Mouse (Mus musculus) limb, embryonic 10.5 days (tissue): Measurements from ENCODE around the gene Tkfc. TPM values are rescaled to one million over a fixed set of nuclear protein-coding genes. Genes with fewer than 3 reads are reported as not detected.

ENCODE experiments used
- DNase-seq: peaks from one replicate; pipeline ENCODE4 v3.0.0-alpha.2; 2017; ENCODE audit warnings: low spot score
- H3K27ac ChIP-seq: fragments of 300-500 bp; sonication (generic); 2 replicates; pipeline ENCODE4 v1.5.1; 2016; ENCODE audit warnings: mild to moderate bottlenecking
- H3K27me3 ChIP-seq: fragments of 300-500 bp; sonication (generic); 2 replicates; pipeline ENCODE4 v1.6.1; 2016; ENCODE audit warnings: low read depth, mild to moderate bottlenecking; ENCODE audit not compliant: poor library complexity, severe bottlenecking
- H3K36me3 ChIP-seq: fragments of 300-500 bp; sonication (generic); 2 replicates; pipeline ENCODE4 v1.6.1; 2016; ENCODE audit warnings: mild to moderate bottlenecking, moderate library complexity
- H3K4me1 ChIP-seq: fragments of 300-500 bp; sonication (generic); 2 replicates; pipeline ENCODE4 v1.6.1; 2016
- H3K4me3 ChIP-seq: fragments of 300-500 bp; sonication (generic); 2 replicates; pipeline ENCODE4 v1.5.1; 2016; ENCODE audit warnings: mild to moderate bottlenecking, moderate library complexity
- H3K9me3 ChIP-seq: fragments of 300-500 bp; sonication (generic); replicated peaks from 2 replicates; pipeline ENCODE4 v1.6.1; 2016; ENCODE audit warnings: mild to moderate bottlenecking
- WGBS: fragments of 180-500 bp; shearing (Covaris S2); methylation state at CpG from one replicate; pipeline ENCODE4 v1.1.7; 2016; 5-methylcytosine and 5-hydroxymethylcytosine counted together
- polyA plus RNA-seq: library from polyadenylated mRNA; unstranded; fragments of >200 nt; fragmentation: Nextera tagmentation; extraction: Ambion mirVana; gene quantifications from 2 replicates; pipeline ENCODE4 v1.2.1, GENCODE M21; 2016

Tkfc gene
- 19.7 and 22.8 TPM in 2 replicates for polyA plus RNA-seq

DNA sequence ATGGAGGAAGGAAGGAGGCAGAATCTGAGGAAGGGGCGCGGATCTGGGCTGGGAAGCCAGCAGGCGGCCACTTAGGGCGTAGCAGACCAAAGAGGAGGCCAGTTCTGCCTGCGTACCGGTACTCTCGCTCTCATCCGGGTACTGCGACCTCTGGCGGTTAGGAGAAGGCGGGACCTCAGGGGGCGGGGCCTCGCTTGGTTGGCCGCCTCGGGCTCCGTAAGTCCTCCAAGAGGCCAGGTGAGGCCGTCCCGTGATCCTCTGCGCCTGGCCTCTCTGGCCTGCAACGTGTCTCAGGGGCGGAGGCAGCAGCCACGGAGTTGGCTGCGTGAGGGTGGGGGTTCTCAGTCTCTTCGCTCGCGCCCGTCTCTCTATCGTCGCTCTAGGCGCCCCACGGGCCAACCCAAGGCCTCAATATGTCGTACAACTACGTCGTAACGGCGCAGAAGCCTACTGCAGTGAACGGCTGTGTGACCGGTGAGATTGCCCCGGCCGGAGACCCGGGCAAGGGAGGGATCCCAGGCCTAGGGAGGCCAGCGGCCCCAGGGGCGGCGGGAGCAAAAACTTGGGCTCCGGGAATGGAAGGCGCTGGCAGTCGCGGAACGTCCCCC, at the start of gene Tkfc, which contains the start of gene Ddb1:
TSS of gene Tkfc (minus strand) at position 362 of the 608 bp plus-strand sequence.
TSS of gene Ddb1 (plus strand) at position 35 of the 608 bp plus-strand sequence.
- H3K27me3 ChIP-seq: no peaks in the 10 kb centered on the region
- DNase-seq: peak; percentile 99
- no peaks in the 10 kb centered on the region for H3K9me3 ChIP-seq
- peaks cover 46% of the 10 kb centered on the region for H3K4me1 ChIP-seq
- H3K27ac ChIP-seq: peak within 1 kb of the TSS; percentile 94
- peaks cover 41% of the 10 kb centered on the region for H3K36me3 ChIP-seq
- WGBS: under 1% methylated on average over 49 of the region's 49 CpGs
- H3K4me3 ChIP-seq: peak within 1 kb of the TSS; percentile 80

DNA sequence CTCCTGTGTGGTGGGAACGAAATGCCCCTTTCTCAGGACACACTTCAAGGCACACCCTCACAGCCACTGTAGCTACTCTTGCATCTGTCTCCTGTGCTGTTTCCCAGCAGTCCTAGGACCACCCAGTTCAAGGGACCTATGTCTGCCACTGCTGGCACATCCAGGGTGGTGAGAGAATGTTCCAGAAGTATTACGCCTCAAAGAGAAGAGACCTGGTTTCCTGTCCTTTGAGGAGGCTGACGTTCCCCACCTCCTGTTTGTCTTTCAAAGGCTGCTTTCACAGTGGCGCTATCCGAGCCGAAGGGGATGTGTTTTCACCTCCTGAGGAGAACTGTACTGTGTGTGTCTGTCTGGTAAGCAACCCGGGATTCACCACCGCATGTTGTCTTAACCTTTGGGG, 42.7 kb upstream of the Tkfc start:
- Histone ChIP-seq H3K27me3 (no peaks in the 10 kb centered on the region), H3K4me3 (no peak overlapping the region), H3K4me1 (0 out of 2 replicates have a peak, but pooled peaks cover 7% of the 10 kb centered on the region), H3K27ac (no peak overlapping the region), H3K9me3 (no peaks in the 10 kb centered on the region), H3K36me3 (no peaks in the 10 kb centered on the region)
- WGBS: 79% methylated on average over 8 of the region's 8 CpGs
- no peak for DNase-seq

DNA sequence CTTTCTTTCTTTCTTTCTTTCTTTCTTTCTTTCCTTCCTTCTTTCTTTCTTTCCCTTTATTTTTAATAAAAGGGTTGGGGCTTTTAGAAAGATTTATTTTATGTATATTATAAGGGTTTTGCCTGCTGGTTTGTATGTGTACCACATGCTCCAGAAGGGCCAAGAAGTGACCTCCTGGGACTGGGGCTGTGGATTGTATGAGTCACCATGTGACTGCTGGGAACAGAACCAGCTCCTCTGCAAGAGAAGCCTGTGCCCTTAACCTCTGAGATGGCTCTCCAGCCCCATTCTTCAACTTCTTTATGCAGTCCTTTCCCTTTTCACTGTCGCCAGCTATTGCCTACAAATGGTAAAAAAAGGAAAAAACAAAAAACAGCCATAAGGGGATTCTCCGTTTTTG, 40.2 kb upstream of the Tkfc start:
- Histone ChIP-seq H3K27ac (no peak overlapping the region), H3K4me3 (no peak overlapping the region), H3K4me1 (peaks cover 12% of the 10 kb centered on the region), H3K36me3 (no peaks in the 10 kb centered on the region), H3K27me3 (no peaks in the 10 kb centered on the region), H3K9me3 (no peaks in the 10 kb centered on the region)
- no peak for DNase-seq
- 88% methylated on average over 2 of the region's 2 CpGs for WGBS

DNA sequence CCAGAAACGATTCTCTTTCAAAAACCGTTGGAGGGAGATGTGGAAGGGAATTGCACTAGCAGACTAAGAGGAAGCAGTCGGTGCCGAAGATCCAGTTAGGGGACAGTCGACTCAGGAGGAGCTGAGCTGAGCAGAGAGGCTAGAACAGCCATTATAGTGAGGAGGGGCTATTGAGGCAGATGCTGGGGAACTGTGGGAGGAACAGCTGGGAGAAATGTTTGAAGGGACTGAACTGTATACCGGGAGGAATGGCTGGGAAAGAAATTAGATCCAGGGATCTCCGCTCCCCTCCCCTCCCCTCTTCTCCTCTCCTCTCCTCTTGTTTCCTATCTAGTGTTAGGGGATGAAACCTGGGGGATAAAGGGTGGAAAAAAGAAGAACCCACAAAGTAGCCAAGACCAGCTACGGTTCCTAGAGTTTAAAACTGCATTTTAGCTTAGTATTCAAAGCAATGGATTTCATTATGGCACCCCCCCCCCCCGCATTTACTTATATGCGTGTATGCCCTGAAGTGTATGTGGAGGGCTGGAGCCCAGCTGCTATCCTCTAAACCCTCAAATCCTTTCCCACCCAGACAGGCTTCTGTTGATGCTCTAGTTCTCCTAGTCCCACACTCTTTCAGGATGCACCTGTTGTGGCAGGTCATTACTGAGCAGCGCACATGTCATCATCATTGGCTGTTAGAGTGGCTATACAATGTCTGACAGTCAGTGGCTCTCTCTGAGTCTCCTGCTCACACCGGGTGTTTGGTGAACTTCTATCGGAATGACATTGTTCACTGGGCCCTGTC, 35.3 kb upstream of the Tkfc start:
- Histone ChIP-seq H3K4me3 (0 out of 2 replicates have a peak overlapping the region, but pooled peaks have one; percentile 0), H3K9me3 (no peaks in the 10 kb centered on the region), H3K36me3 (no peaks in the 10 kb centered on the region), H3K27me3 (0 out of 2 replicates have a peak, but pooled peaks cover 1% of the 10 kb centered on the region), H3K27ac (no peak overlapping the region), H3K4me1 (peaks cover 11% of the 10 kb centered on the region)
- WGBS: 49% methylated on average over 13 of the region's 13 CpGs
- no peak for DNase-seq

DNA sequence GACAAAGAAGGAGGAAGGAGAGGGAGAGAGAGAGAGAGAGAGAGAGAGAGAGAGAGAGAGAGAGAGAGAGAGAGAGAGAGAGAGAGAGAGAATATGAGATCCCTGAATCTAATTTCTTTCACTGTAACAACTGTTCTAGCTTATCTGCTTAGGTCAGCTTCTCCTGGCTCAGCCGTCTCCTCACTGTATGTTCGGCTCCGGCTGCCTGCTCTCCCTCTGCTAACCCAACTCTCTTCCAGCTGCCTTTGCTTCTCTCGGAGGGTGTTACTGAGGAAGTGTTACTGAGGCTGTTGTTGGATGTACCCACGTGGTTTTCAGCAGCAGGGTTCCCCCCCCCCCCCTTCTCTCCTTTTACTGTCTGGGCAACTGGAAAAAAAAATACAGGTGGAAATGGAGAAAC, 34.6 kb upstream of the Tkfc start:
- 11% methylated on average over 5 of the region's 5 CpGs for WGBS
- 0 out of 2 replicates have a peak, but pooled peaks cover 8% of the 10 kb centered on the region for H3K27me3 ChIP-seq
- no peak overlapping the region for H3K27ac ChIP-seq
- DNase-seq: no peak
- 0 out of 2 replicates have a peak overlapping the region, but pooled peaks have one; percentile 0 for H3K4me3 ChIP-seq
- peaks cover 14% of the 10 kb centered on the region for H3K4me1 ChIP-seq
- no peaks in the 10 kb centered on the region for H3K9me3 ChIP-seq
- H3K36me3 ChIP-seq: no peaks in the 10 kb centered on the region

DNA sequence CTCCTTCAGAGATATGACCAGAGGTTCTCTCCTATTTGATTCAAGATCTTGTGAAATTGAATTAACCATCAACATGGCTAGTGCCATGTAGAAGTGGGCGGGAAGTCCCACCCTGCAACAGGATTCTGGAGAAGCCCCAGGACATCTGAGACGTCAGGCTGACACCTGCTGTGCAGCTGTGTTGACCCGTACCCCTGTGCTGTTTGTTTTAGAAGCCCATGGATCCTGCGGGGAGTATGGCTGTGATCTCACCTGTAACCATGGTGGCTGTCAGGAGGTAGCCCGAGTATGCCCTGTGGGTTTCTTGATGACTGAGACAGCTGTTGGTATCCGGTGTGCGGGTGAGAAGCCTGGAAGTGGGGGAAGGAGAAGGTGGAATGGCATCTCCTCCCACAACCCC, 32.4 kb upstream of the Tkfc start:
- H3K36me3 ChIP-seq: no peaks in the 10 kb centered on the region
- H3K4me1 ChIP-seq: peaks cover 29% of the 10 kb centered on the region
- H3K27me3 ChIP-seq: peaks cover 8% of the 10 kb centered on the region; the same call in 1 of the 2 replicates
- no peak overlapping the region for H3K4me3 ChIP-seq
- no peaks in the 10 kb centered on the region for H3K9me3 ChIP-seq
- no peak overlapping the region for H3K27ac ChIP-seq
- no peak for DNase-seq
- 68% methylated on average over 7 of the region's 7 CpGs for whole genome bisulfite sequencing

DNA sequence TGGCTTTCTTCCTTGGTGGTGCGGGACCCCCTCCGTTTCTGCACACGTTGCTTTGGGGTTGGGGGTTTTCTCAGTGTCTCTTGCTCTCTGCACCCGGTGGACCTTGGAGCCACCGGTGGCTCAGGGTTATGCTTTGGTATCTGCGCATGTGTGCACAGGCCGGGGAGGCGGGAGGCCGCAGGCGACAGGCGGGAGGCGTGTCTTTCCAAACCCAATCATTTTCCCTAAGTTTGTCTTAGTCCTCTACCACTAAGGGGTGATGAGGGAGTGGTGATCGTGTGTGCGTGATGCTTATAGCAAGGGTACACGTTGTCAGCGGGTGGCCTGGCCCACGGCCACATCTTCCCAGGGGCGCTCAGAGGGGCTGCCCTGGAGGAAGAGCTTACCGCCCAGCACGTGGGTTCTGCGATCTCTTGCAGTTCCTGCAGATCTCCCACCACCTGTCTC, 29.4 kb upstream of the Tkfc start:
- peaks cover 8% of the 10 kb centered on the region; the same call in 1 of the 2 replicates for H3K27me3 ChIP-seq
- H3K9me3 ChIP-seq: no peaks in the 10 kb centered on the region
- peaks cover 22% of the 10 kb centered on the region for H3K36me3 ChIP-seq
- H3K4me1 ChIP-seq: peaks cover 18% of the 10 kb centered on the region
- WGBS: 5% methylated on average over 21 of the region's 21 CpGs
- peak overlapping the region; percentile 82 for H3K27ac ChIP-seq
- peak; percentile 72 for DNase-seq
- peak overlapping the region; percentile 62 for H3K4me3 ChIP-seq

DNA sequence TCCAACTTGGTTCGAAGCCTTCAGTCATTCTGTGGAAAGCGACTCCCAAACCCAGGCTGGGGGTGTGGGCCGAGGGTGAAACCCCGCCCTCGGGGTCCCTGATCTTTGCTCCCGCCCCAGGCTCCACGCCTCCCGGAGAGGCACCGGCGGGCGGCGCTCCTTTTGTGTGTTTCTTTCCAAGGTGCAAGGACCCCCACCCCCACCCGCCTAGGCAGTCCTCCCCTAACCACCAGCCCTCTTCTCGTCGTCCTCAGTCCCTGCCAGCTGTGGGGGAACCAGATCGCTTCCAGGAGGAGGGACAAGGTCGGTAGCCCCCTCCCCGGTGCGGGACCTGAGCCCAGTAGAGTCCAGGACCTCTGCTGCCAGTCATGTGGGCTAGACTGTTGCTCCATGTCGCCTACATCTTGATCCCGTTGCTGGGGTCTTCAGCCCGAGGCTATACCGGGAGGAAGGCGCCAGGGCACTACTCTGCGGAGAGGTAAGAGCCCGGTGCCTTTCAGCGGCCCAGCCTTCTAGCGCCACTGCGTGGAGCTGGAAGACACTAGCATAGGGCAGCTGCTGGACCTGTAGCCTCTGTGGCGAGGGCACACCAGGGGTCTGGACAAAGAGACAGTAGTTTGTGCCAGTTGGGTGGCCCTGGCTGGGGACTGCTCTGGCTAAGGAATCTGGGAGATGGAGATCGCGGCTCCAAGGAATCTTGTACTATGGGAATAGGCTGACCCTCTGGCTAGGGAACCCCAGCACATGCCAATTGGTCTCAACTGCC, 28.8 kb upstream of the Tkfc start, which contains the start of gene Vwce:
TSS of gene Vwce (plus strand) at position 108 of the 766 bp plus-strand sequence.
- DNase-seq: peak; percentile 73
- Histone ChIP-seq H3K27me3 (peaks cover 8% of the 10 kb centered on the region; the same call in 1 of the 2 replicates), H3K4me1 (peaks cover 18% of the 10 kb centered on the region), H3K27ac (peak within 1 kb of the TSS; percentile 82), H3K4me3 (peak within 1 kb of the TSS; percentile 62), H3K36me3 (peaks cover 28% of the 10 kb centered on the region), H3K9me3 (no peaks in the 10 kb centered on the region)
- WGBS: 2% methylated on average over 32 of the region's 32 CpGs

DNA sequence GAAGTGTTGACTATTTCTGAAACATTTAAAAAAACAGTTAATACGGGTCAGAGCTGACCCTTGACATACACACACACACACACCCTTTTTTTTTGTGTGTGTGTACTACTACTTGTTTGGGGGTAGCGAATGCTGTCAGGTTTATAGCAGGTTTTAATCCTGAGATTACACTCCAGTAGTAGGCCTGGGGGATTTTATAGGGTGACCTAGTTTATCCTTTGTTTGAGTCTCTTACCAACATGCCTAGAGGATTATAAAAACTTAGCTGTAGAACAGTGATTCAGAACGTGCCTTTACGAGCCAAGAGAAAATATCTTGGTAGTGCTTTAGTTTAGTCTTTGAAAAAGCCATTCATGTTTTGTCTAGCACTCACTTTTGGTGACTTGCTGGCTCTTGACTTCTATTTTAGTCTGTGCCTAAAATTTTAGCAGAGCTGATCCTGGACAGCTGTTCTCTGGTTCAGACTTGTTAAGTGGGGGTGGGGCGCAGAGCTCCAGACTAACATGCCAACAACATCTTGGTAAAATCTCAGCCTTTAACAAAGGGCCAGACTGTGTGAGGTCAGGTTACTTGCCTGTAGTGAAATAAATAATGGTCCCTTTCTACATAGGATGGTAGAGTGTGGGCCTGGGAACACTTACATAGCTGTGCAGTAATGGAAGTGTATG, 3.3 kb upstream of the Tkfc start:
- H3K27me3 ChIP-seq: no peaks in the 10 kb centered on the region
- H3K36me3 ChIP-seq: peaks cover 70% of the 10 kb centered on the region
- WGBS: 93% methylated on average over 5 of the region's 5 CpGs
- DNase-seq: no peak
- H3K4me1 ChIP-seq: peaks cover 31% of the 10 kb centered on the region
- no peaks in the 10 kb centered on the region for H3K9me3 ChIP-seq
- H3K4me3 ChIP-seq: no peak overlapping the region
- H3K27ac ChIP-seq: no peak overlapping the region

DNA sequence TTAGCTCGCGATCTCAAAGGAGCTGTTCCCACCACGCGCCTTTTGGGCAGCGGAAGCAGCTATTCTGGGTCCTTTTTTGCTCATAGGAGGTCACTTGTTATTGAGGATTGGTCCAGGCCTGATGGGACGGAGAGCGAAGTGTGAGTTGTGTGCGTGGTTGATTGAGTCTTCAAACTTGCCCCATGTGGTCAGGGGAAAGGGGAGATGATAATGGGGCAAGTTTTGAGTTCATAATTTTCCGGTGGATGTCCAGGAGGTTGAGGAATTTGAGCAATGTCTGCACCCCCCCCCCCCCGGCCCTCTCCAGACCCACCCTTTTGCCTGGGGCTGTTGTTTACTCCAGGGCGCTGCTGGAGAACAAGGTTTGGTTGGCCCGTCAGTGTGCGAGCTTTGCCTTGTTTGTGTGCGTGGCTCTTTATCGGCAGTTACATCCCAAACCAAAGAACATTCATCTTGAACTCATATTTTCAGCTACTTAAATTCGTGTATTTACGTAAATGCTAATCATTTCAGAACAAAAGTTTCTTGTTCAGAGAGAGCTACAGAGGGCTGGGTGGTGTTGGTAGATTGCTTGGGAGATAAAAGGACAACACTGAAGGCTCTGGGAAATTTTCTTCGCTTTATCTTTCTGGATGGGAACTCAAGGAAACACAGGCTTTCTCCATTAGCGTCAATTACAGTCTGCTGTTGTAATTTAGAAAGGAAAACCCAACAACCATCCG, 608 bp upstream of the Tkfc start:
- no peaks in the 10 kb centered on the region for H3K9me3 ChIP-seq
- DNase-seq: no peak
- H3K27ac ChIP-seq: peak overlapping the region; percentile 94
- 6% methylated on average over 20 of the region's 20 CpGs for WGBS
- peak overlapping the region; percentile 80 for H3K4me3 ChIP-seq
- H3K27me3 ChIP-seq: no peaks in the 10 kb centered on the region
- H3K4me1 ChIP-seq: peaks cover 46% of the 10 kb centered on the region
- peaks cover 44% of the 10 kb centered on the region for H3K36me3 ChIP-seq

DNA sequence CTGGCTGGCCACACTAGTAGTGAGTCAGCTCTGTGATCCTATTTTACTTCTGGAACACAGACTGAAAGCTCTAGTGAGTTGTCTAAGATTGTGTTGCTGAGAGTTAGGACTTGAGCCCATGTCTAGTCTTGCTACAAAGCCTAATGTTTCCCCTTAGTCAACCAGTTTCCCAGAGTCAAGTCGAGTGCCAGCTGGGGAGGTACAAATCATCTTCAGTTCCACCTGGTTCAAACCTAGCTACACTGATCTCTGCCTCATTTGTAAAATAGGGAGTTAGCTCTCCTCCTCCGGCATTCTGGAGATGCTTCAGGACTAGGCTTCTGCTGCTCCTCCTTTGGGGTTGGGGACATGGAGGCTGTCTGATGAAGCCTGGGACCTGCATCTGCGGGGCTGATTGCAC, 920 bp downstream of the Tkfc start:
- H3K36me3 ChIP-seq: peaks cover 41% of the 10 kb centered on the region
- WGBS: 55% methylated on average over 3 of the region's 3 CpGs
- no peaks in the 10 kb centered on the region for H3K9me3 ChIP-seq
- H3K4me1 ChIP-seq: peaks cover 46% of the 10 kb centered on the region
- DNase-seq: no peak
- peak overlapping the region; percentile 80 for H3K4me3 ChIP-seq
- H3K27ac ChIP-seq: peak overlapping the region; percentile 94
- H3K27me3 ChIP-seq: no peaks in the 10 kb centered on the region
